Mouse (Mus musculus): ENCODE measurements at regions not wholly inside any gene's neighbourhood (a gene's known extent, or its start where the extent isn't known, plus 50 kb on each side); places are given as distances from the start of the nearest gene placed in this dataset.

DNA sequence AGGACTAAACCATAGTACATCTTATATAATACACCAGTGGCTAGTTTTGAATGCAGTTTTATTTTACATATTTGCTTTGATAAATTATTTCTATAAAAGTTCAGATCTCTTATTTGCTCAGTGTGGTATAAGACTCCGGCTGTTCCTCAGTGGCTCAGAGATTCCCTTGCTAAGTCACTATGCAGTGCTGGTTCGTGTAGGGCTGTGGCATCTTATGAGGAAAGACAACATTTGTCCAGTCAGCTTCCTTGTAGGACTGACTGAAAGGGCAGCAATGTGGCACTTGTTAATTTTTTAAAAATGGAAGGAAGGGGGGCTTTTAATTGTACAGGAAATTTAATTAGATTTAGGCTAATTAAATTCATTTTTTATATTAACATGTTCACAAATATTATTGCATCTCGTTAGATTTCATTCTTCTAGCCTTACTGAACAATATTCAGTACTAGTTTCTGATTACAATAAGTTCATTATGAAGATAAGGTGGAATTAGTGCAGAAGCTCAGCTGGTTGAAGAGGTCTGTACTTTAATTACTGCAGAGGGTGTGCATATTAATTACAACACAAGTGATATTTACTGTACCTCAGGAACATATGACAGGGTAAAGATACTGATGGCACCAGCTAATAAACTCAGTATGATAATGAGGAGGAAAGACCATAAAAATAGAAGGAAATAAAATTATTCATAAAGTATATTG, 200.3 kb upstream of the Vrk2 start:
- no peak for ATAC-seq
- 74% methylated on average over 3 of the region's 3 CpGs for WGBS
- Histone ChIP-seq H3K9me3 (ENCODE audit: control insufficient read depth, low read length) (no peaks in the 10 kb centered on the region), H3K4me3 (ENCODE audit: low read length) (no peak overlapping the region), H3K27me3 (replicated peaks; ENCODE audit: control insufficient read depth, insufficient read depth, low read length) (no peaks in the 10 kb centered on the region), H3K4me2 (ENCODE audit: low read depth, low read length) (no peak overlapping the region), H3K27ac (ENCODE audit: low read length) (no peak overlapping the region), H3K4me1 (ENCODE audit: control insufficient read depth, insufficient read depth, low read length) (no peaks in the 10 kb centered on the region), H3K36me3 (ENCODE audit: control insufficient read depth, insufficient read depth, low read length) (no peaks in the 10 kb centered on the region), H3K9ac (ENCODE audit: low read depth, low read length) (no peak overlapping the region)

DNA sequence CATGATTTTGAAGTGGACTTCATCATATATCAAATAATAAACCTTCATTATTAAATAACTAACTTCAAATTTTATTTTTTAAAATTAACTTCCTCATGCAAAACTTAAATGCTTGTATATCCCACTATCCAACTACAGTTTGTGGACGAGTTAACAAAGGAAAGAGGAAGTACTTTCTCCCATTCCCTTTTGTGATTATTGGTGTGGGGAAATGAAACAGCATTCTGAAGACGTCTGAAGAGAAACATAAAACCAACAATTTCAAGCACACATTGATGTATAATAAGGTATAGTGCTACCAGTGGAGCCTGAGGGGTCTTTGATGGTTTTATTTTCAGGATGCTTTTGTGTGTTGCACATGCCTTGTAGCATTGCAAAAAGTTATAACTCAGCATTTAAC, 195.5 kb upstream of the Vrk2 start:
- H3K4me3 ChIP-seq (ENCODE audit: low read length), result no peak overlapping the region
- H3K36me3 ChIP-seq (ENCODE audit: control insufficient read depth, insufficient read depth, low read length), result no peaks in the 10 kb centered on the region
- WGBS, result 49% methylated on average over 2 of the region's 2 CpGs
- no peaks in the 10 kb centered on the region for H3K27me3 ChIP-seq (replicated peaks; ENCODE audit: control insufficient read depth, insufficient read depth, low read length)
- no peak overlapping the region for H3K27ac ChIP-seq (ENCODE audit: low read length)
- no peaks in the 10 kb centered on the region for H3K9me3 ChIP-seq (ENCODE audit: control insufficient read depth, low read length)
- no peak overlapping the region for H3K4me2 ChIP-seq (ENCODE audit: low read depth, low read length)
- H3K4me1 ChIP-seq (ENCODE audit: control insufficient read depth, insufficient read depth, low read length), result no peaks in the 10 kb centered on the region
- no peak for ATAC-seq
- H3K9ac ChIP-seq (ENCODE audit: low read depth, low read length), result no peak overlapping the region

DNA sequence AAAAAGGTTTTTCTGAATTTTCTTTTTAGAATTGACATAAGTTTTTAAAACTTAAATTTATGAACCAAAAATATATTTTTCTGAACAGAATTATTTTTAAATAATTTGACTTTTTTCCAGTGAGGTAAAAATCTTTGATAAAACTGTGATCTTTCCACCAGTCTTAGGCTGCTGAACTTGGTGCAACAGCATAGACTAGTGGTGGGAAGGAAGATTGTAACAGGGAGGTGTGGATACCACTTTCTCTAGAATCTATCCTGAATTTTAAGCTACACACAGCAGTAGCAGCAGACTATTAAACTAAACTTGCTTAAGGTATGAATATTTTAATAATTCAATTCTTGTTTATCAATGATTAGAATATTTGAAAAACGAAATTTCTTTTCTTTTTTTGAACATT, 191.4 kb upstream of the Vrk2 start:
- WGBS, result 21% methylated on average over 1 of the region's 1 CpGs
- H3K4me3 ChIP-seq (ENCODE audit: low read length), result no peak overlapping the region
- no peak overlapping the region for H3K4me2 ChIP-seq (ENCODE audit: low read depth, low read length)
- no peaks in the 10 kb centered on the region for H3K9me3 ChIP-seq (ENCODE audit: control insufficient read depth, low read length)
- H3K27me3 ChIP-seq (replicated peaks; ENCODE audit: control insufficient read depth, insufficient read depth, low read length), result no peaks in the 10 kb centered on the region
- H3K9ac ChIP-seq (ENCODE audit: low read depth, low read length), result no peak overlapping the region
- H3K27ac ChIP-seq (ENCODE audit: low read length), result no peak overlapping the region
- no peaks in the 10 kb centered on the region for H3K4me1 ChIP-seq (ENCODE audit: control insufficient read depth, insufficient read depth, low read length)
- no peak for ATAC-seq
- H3K36me3 ChIP-seq (ENCODE audit: control insufficient read depth, insufficient read depth, low read length), result no peaks in the 10 kb centered on the region

DNA sequence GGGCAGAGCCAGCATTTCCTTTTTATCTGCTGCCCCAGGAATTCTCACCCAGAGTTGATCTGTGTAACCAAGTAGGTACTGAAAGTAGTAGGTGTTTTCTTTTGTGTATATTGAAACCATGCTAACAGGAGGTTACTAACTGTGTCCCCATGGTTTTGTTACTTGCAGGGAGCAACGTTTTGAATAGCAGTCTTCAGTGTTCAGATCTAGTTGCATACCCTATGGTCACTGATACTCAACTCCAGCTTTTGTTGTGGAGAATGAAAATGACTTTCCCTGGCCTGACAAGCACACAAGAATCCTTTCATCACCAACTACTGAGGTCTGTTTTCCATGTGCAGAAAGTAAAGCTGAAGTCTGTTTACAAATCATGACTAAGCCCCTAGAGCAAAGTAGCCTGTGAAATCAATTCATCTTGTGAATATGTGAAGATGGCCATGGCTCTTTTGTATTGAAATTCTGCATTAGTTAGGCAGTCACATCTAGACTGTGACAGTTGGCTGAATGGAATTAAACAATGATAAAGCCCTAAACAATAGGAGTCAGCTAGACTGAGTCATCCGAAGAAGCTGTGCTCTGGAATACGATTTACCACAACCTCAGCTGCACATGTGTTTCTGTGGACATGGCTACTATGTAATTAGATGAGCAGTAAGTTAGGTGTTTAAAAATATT, 179.5 kb upstream of the Vrk2 start:
- H3K4me2 ChIP-seq (ENCODE audit: low read depth, low read length), result no peak overlapping the region
- no peaks in the 10 kb centered on the region for H3K4me1 ChIP-seq (ENCODE audit: control insufficient read depth, insufficient read depth, low read length)
- 47% methylated on average over 3 of the region's 3 CpGs for WGBS
- no peak for ATAC-seq
- H3K27ac ChIP-seq (ENCODE audit: low read length), result no peak overlapping the region
- no peak overlapping the region for H3K4me3 ChIP-seq (ENCODE audit: low read length)
- H3K27me3 ChIP-seq (replicated peaks; ENCODE audit: control insufficient read depth, insufficient read depth, low read length), result no peaks in the 10 kb centered on the region
- no peaks in the 10 kb centered on the region for H3K36me3 ChIP-seq (ENCODE audit: control insufficient read depth, insufficient read depth, low read length)
- H3K9ac ChIP-seq (ENCODE audit: low read depth, low read length), result no peak overlapping the region
- no peaks in the 10 kb centered on the region for H3K9me3 ChIP-seq (ENCODE audit: control insufficient read depth, low read length)

DNA sequence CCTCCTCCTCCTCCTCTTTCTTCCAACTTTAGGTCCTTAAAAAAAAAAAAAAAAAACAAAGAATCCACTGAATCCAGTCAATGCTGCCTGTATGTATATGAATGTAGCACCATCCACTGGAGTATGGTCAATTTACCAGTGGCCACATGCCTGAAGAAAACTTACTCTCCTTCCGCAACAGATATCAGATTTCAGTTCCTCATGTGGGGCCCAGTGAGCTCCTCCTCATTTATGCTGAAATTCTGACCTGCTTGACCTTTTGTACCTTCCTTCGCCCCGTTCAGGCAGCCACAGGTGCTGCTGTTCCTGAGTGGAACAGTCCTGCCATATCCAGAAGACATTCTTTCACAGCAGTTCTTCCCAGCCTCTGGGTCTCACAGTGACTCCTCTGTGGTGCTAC, 161.8 kb upstream of the Vrk2 start:
- Histone ChIP-seq H3K4me3 (ENCODE audit: low read length) (no peak overlapping the region), H3K27ac (ENCODE audit: low read length) (no peak overlapping the region), H3K27me3 (replicated peaks; ENCODE audit: control insufficient read depth, insufficient read depth, low read length) (no peaks in the 10 kb centered on the region), H3K36me3 (ENCODE audit: control insufficient read depth, insufficient read depth, low read length) (no peaks in the 10 kb centered on the region), H3K4me1 (ENCODE audit: control insufficient read depth, insufficient read depth, low read length) (no peaks in the 10 kb centered on the region), H3K4me2 (ENCODE audit: low read depth, low read length) (no peak overlapping the region), H3K9ac (ENCODE audit: low read depth, low read length) (no peak overlapping the region), H3K9me3 (ENCODE audit: control insufficient read depth, low read length) (no peaks in the 10 kb centered on the region)
- ATAC-seq, result no peak
- 66% methylated on average over 3 of the region's 3 CpGs for WGBS

DNA sequence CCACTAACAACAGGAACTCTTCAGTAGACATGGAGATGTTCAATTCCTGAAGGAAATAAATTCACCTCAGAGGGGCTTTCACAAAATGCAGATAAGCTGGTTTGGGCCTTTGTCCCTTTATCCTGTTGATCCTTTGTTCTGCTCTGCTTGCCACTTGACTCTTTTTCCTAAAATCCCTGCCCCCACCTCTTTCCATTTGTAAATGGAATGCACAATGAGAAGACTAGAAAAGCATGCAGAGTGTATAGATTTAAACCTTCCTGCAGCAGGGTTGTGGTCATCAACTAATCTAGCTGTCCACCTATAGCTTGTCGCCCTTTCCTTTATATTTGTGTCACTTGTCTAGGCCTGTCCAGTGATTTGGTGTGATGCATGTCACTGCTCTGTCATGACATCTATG, 159.8 kb upstream of the Vrk2 start:
- WGBS, result 90% methylated on average over 1 of the region's 1 CpGs
- H3K4me1 ChIP-seq (ENCODE audit: control insufficient read depth, insufficient read depth, low read length), result no peaks in the 10 kb centered on the region
- H3K36me3 ChIP-seq (ENCODE audit: control insufficient read depth, insufficient read depth, low read length), result no peaks in the 10 kb centered on the region
- no peak overlapping the region for H3K9ac ChIP-seq (ENCODE audit: low read depth, low read length)
- H3K4me2 ChIP-seq (ENCODE audit: low read depth, low read length), result no peak overlapping the region
- H3K4me3 ChIP-seq (ENCODE audit: low read length), result no peak overlapping the region
- no peak overlapping the region for H3K27ac ChIP-seq (ENCODE audit: low read length)
- no peak for ATAC-seq
- no peaks in the 10 kb centered on the region for H3K9me3 ChIP-seq (ENCODE audit: control insufficient read depth, low read length)
- H3K27me3 ChIP-seq (replicated peaks; ENCODE audit: control insufficient read depth, insufficient read depth, low read length), result no peaks in the 10 kb centered on the region

DNA sequence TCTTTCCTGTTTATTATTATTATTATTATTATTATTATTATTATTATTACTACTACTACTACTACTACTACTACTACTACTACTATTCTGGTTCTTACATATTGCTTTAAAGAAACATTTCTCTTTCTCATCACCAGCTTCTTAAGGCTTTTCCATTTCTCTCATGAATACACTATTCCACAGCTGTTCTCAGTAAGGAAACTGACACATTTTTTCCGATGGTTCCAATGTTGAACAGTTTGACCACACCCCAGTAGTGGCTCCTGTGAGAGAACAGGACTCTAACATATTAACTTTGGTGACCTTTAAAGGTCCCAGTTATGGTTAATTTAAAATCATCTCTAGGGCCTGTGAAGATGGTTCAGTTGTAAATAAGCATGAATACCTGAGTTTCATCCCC, 148.4 kb upstream of the Vrk2 start:
- 79% methylated on average over 1 of the region's 1 CpGs for WGBS
- Histone ChIP-seq H3K9me3 (ENCODE audit: control insufficient read depth, low read length) (no peaks in the 10 kb centered on the region), H3K27ac (ENCODE audit: low read length) (no peak overlapping the region), H3K36me3 (ENCODE audit: control insufficient read depth, insufficient read depth, low read length) (no peaks in the 10 kb centered on the region), H3K4me1 (ENCODE audit: control insufficient read depth, insufficient read depth, low read length) (no peaks in the 10 kb centered on the region), H3K4me2 (ENCODE audit: low read depth, low read length) (no peak overlapping the region), H3K27me3 (replicated peaks; ENCODE audit: control insufficient read depth, insufficient read depth, low read length) (no peaks in the 10 kb centered on the region), H3K9ac (ENCODE audit: low read depth, low read length) (no peak overlapping the region), H3K4me3 (ENCODE audit: low read length) (no peak overlapping the region)
- no peak for ATAC-seq

DNA sequence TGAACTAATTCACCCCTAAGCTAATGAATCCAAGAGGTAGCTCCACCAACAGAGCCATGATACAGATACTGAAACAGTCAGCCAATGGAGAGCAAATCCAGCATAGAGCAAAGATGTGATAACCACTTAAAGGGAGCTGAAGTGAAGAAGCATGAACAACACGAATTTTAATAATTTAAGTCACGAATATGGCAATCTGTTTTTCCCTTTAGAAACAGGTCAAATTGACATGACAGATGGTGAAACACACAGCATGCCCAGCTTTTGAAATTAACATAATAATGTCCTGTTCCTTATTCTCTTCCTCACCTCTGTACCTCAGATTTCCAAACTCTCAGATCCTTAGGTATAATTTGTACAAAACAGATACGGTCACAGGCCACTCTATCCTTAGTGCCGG, 145.9 kb upstream of the Vrk2 start:
- no peak for ATAC-seq
- H3K9me3 ChIP-seq (ENCODE audit: control insufficient read depth, low read length), result no peaks in the 10 kb centered on the region
- no peak overlapping the region for H3K27ac ChIP-seq (ENCODE audit: low read length)
- H3K36me3 ChIP-seq (ENCODE audit: control insufficient read depth, insufficient read depth, low read length), result no peaks in the 10 kb centered on the region
- H3K4me3 ChIP-seq (ENCODE audit: low read length), result no peak overlapping the region
- no peak overlapping the region for H3K4me2 ChIP-seq (ENCODE audit: low read depth, low read length)
- H3K9ac ChIP-seq (ENCODE audit: low read depth, low read length), result no peak overlapping the region
- H3K4me1 ChIP-seq (ENCODE audit: control insufficient read depth, insufficient read depth, low read length), result no peaks in the 10 kb centered on the region
- H3K27me3 ChIP-seq (replicated peaks; ENCODE audit: control insufficient read depth, insufficient read depth, low read length), result no peaks in the 10 kb centered on the region
- 84% methylated on average over 4 of the region's 4 CpGs for WGBS

DNA sequence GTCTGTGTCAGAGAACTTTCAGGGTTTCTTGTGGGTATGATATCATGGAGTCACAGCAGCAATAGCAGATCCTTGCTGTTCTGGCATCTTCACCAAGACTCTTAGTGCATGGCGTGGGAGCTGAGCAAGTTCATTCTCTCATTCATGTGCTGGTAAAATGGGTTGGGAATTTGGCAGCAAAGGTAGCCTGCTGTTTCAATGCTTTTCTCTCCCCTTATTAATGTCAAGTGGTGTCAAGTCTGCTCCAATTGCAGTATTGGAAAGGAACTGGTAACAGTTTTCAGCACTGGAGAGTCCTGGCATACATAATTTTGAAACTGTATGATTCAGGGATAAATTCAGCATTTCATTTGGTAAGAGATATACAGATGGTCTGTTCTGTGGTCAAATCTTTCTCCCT, 133.2 kb upstream of the Vrk2 start:
- Histone ChIP-seq H3K9ac (ENCODE audit: low read depth, low read length) (no peak overlapping the region), H3K4me2 (ENCODE audit: low read depth, low read length) (no peak overlapping the region), H3K27ac (ENCODE audit: low read length) (no peak overlapping the region), H3K9me3 (ENCODE audit: control insufficient read depth, low read length) (no peaks in the 10 kb centered on the region), H3K4me3 (ENCODE audit: low read length) (no peak overlapping the region), H3K27me3 (replicated peaks; ENCODE audit: control insufficient read depth, insufficient read depth, low read length) (no peaks in the 10 kb centered on the region), H3K36me3 (ENCODE audit: control insufficient read depth, insufficient read depth, low read length) (no peaks in the 10 kb centered on the region), H3K4me1 (ENCODE audit: control insufficient read depth, insufficient read depth, low read length) (no peaks in the 10 kb centered on the region)
- 98% methylated on average over 1 of the region's 1 CpGs for WGBS
- ATAC-seq, result no peak

All from intestine, embryonic 16.5 days (tissue).